Mouse (Mus musculus) neural tube, embryonic 14.5 days (tissue): ENCODE measurements around the gene Wdr86. TPM values are rescaled to one million over a fixed set of nuclear protein-coding genes. Genes with fewer than 3 reads are reported as not detected.
"Not testable (repeated sequence)": the region's sequence is repeated elsewhere in the genome, so short reads cannot be mapped to it uniquely, and the experiment has no call there.

Experiments used
- ATAC-seq: fragments of 200-750 bp; cut with Nextera tagmentation; 2 replicates; pipeline ENCODE4 v1.8.0; 2017; ENCODE audit warnings: low read depth, mild to moderate bottlenecking, moderate TSS enrichment, moderate library complexity
- H3K27ac ChIP-seq: fragments of 300-500 bp; sonication (generic); 2 replicates; pipeline ENCODE4 v1.5.1; 2014; ENCODE audit warnings: low read depth, mild to moderate bottlenecking, control low read depth, low read length, moderate library complexity, mixed read lengths
- H3K27me3 ChIP-seq: fragments of 300-500 bp; sonication (generic); 2 replicates; pipeline ENCODE4 v1.6.1; 2014; ENCODE audit warnings: low read length; ENCODE audit not compliant: control insufficient read depth, insufficient read depth
- H3K36me3 ChIP-seq: fragments of 300-500 bp; sonication (generic); 2 replicates; pipeline ENCODE4 v1.6.1; 2014; ENCODE audit warnings: low read length, mixed read lengths; ENCODE audit not compliant: control insufficient read depth, insufficient read depth
- H3K4me1 ChIP-seq: fragments of 300-500 bp; sonication (generic); 2 replicates; pipeline ENCODE4 v1.6.1; 2014; ENCODE audit warnings: low read length; ENCODE audit not compliant: control insufficient read depth, insufficient read depth
- H3K4me2 ChIP-seq: fragments of 300-500 bp; sonication (generic); 2 replicates; pipeline ENCODE4 v1.6.1; 2014; ENCODE audit warnings: mild to moderate bottlenecking, low read depth, low read length, control low read depth
- H3K4me3 ChIP-seq: fragments of 300-500 bp; sonication (generic); 2 replicates; pipeline ENCODE4 v1.5.1; 2014; ENCODE audit warnings: low read depth, low read length, control low read depth, mixed read lengths
- H3K9ac ChIP-seq: fragments of 300-500 bp; sonication (generic); replicated peaks from 2 replicates; pipeline ENCODE4 v1.6.1; 2014; ENCODE audit warnings: low read depth, mild to moderate bottlenecking, control low read depth, low read length, mixed read lengths
- H3K9me3 ChIP-seq: fragments of 300-500 bp; sonication (generic); 2 replicates; pipeline ENCODE4 v1.6.1; 2016; ENCODE audit warnings: low read length; ENCODE audit not compliant: control insufficient read depth
- WGBS: fragments of 180-500 bp; shearing (Covaris S2); extraction: QIAGEN DNeasy Blood & Tissue Kit; methylation state at CpG from one replicate; pipeline ENCODE4 v1.1.7; 2014; 5-methylcytosine and 5-hydroxymethylcytosine counted together
- polyA plus RNA-seq: library from polyadenylated mRNA; unstranded; fragments of >200 nt; fragmentation: Nextera tagmentation; extraction: Ambion mirVana; gene quantifications from 2 replicates; pipeline ENCODE4 v1.2.1, GENCODE M21; 2014

Gene Wdr86
- polyA plus RNA-seq, 1 experiment from 2014 or later, result 1.2 TPM

- H3K9ac ChIP-seq, result no peak overlapping the region
- H3K4me2 ChIP-seq, result no peak overlapping the region
- no peaks in the 10 kb centered on the region for H3K27me3 ChIP-seq
- H3K4me3 ChIP-seq, result no peak overlapping the region
- no peak for ATAC-seq
- peaks cover 76% of the 10 kb centered on the region for H3K36me3 ChIP-seq
- H3K9me3 ChIP-seq, result no peaks in the 10 kb centered on the region
- H3K4me1 ChIP-seq, result no peaks in the 10 kb centered on the region
- no peak overlapping the region for H3K27ac ChIP-seq
- WGBS, result 96% methylated on average over 8 of the region's 8 CpGs
Measured at GRCm38 (mm10) chr5:24704615-24705014, 25.9 kb downstream of the Wdr86 start.

GRCm38 (mm10) chr5:24701271-24701670 is 29.3 kb downstream of the Wdr86 start:
- WGBS, result 86% methylated on average over 3 of the region's 3 CpGs
- no peak for ATAC-seq
- H3K4me3 ChIP-seq, result no peak overlapping the region
- no peak overlapping the region for H3K27ac ChIP-seq
- no peaks in the 10 kb centered on the region for H3K9me3 ChIP-seq
- H3K27me3 ChIP-seq, result no peaks in the 10 kb centered on the region
- H3K9ac ChIP-seq, result no peak overlapping the region
- no peak overlapping the region for H3K4me2 ChIP-seq
- peaks cover 78% of the 10 kb centered on the region for H3K36me3 ChIP-seq
- H3K4me1 ChIP-seq, result no peaks in the 10 kb centered on the region

DNA sequence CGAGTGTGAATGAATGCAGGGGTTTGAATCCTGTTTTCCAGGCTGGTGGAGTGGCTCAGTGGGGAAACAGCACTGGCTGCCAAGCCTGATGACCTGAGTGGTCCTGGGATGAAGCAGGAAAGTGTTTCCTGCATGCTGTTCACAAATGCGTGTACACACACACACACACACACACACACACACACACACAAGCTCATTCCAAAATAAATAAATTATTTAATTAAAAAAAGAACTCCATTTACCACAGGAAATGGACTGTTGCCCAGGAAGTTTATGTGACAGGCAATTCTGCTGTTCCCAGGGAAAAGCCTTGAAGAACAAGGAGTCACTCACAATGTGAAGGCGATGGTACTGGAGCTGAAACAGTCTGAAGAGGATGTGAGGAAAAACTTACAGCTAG is 33.8 kb downstream of the Wdr86 start:
- no peaks in the 10 kb centered on the region for H3K9me3 ChIP-seq
- WGBS, result 83% methylated on average over 3 of the region's 3 CpGs
- H3K36me3 ChIP-seq, result peaks cover 76% of the 10 kb centered on the region
- H3K4me3 ChIP-seq, result no peak overlapping the region
- no peak overlapping the region for H3K9ac ChIP-seq
- H3K4me1 ChIP-seq, result no peaks in the 10 kb centered on the region
- H3K27ac ChIP-seq, result no peak overlapping the region
- no peak overlapping the region for H3K4me2 ChIP-seq
- no peak for ATAC-seq
- H3K27me3 ChIP-seq, result no peaks in the 10 kb centered on the region

DNA sequence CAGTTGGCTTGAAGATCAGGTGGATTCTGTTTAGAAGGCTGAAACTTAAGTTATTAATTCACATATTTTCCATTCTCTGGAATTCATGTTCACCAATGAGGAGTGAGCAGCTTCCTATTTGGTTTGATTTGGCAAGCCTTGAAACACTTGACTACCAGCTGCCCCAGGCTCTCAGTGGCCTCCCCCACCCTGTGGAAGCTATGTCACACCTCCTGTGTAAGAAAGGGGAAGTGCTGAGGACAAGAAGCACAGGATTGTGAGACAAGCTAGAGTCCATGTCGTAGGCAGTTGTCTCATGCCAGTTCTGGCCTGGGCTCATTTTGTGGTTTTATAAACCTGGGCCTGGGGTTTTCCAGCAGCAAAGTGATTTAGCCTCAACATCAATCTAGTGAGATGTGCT is 42.8 kb downstream of the Wdr86 start:
- Histone ChIP-seq H3K27me3 (no peaks in the 10 kb centered on the region), H3K4me1 (peaks cover 12% of the 10 kb centered on the region), H3K4me3 (no peak overlapping the region), H3K36me3 (peaks cover 16% of the 10 kb centered on the region), H3K9ac (no peak overlapping the region), H3K9me3 (no peaks in the 10 kb centered on the region), H3K4me2 (no peak overlapping the region), H3K27ac (no peak overlapping the region)
- ATAC-seq, result no peak
- WGBS, result 81% methylated on average over 1 of the region's 1 CpGs

DNA sequence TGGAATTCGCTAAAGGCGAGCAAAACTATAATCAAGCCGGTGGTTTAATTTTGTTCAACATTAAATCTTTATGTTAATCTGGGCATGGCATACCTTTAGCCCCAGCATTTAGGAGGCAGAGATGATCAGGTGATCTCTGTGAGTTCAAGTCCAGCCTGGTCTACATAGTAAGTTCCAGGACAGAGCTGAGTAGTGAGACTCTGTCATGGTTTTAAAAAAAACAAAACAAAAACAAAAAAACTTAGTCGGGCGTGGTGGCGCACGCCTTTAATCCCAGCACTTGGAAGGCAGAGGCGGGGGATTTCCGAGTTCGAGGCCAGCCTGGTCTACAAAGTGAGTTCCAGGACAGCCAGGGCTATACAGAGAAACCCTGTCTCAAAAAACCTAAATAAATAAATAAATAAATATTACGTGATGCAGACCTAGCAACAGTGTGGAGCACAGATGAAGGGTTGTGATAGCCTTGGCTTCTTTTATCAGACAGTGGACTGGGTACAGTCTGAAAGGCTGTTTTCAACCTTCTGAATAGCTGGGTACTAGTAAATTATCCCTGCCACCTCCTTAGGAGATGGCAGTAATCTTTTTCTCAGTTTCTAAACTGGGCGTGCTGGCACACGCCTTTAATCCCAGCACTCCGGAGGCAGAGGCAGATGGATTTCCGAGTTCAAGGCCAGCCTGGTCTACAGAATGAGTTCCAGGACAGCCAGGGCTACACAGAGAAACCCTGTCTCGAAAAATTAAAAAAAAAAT is 43.7 kb downstream of the Wdr86 start:
- WGBS, result 82% methylated on average over 16 of the region's 16 CpGs
- not testable (repeated sequence) for H3K27ac ChIP-seq, H3K9me3 ChIP-seq, H3K27me3 ChIP-seq, ATAC-seq
- H3K36me3 ChIP-seq, result peaks cover 11% of the 10 kb centered on the region
- H3K4me1 ChIP-seq, result peaks cover 12% of the 10 kb centered on the region
- H3K4me2 ChIP-seq, result peak overlapping the region; percentile 58
- H3K4me3 ChIP-seq, result peak overlapping the region; percentile 71
- peak overlapping the region; percentile 78 for H3K9ac ChIP-seq

DNA sequence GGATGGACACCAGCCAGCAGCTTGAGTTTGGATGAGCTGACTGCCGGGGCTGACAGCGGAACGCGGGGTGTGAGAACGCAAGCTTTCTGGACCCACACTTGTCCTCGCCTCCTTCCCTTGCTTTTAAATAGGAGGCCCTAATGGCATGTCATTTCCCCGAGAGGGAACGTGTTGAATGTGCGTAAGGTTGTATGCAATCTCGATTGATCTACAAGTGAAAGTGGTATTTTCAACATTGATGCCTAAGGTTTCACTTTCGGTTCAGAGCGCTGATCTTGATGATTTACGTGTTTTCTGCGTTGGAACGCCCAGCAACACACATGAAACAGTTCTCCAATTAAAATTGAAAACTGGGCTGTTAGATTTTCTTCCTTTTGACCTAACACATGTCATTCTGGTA is 44.4 kb downstream of the Wdr86 start:
- peaks cover 9% of the 10 kb centered on the region for H3K36me3 ChIP-seq
- peak overlapping the region; percentile 78 for H3K9ac ChIP-seq
- H3K4me1 ChIP-seq, result peaks cover 12% of the 10 kb centered on the region
- WGBS, result under 1% methylated on average over 15 of the region's 15 CpGs
- H3K9me3 ChIP-seq, result no peaks in the 10 kb centered on the region
- H3K4me3 ChIP-seq, result peak overlapping the region; percentile 71
- no peak; the same call in 1 of the 2 replicates for ATAC-seq
- no peaks in the 10 kb centered on the region for H3K27me3 ChIP-seq
- H3K27ac ChIP-seq, result peak overlapping the region; percentile 91
- H3K4me2 ChIP-seq, result peak overlapping the region; percentile 58

GRCm38 (mm10) chr5:24685366-24686093 is 45.0 kb downstream of the Wdr86 start, which contains the start of gene Nub1:
Gene Nub1, plus strand, starts transcription at chr5:24685532.
- peak within 1 kb of the TSS; percentile 91 for H3K27ac ChIP-seq
- peak within 1 kb of the TSS; percentile 58 for H3K4me2 ChIP-seq
- H3K4me3 ChIP-seq, result peak within 1 kb of the TSS; percentile 71
- peaks cover 7% of the 10 kb centered on the region for H3K36me3 ChIP-seq
- WGBS, result under 1% methylated on average over 51 of the region's 53 CpGs
- H3K27me3 ChIP-seq, result no peaks in the 10 kb centered on the region
- peak within 1 kb of the TSS; percentile 78 for H3K9ac ChIP-seq
- peak; percentile 98 for ATAC-seq
- H3K4me1 ChIP-seq, result peaks cover 12% of the 10 kb centered on the region
- H3K9me3 ChIP-seq, result no peaks in the 10 kb centered on the region

DNA sequence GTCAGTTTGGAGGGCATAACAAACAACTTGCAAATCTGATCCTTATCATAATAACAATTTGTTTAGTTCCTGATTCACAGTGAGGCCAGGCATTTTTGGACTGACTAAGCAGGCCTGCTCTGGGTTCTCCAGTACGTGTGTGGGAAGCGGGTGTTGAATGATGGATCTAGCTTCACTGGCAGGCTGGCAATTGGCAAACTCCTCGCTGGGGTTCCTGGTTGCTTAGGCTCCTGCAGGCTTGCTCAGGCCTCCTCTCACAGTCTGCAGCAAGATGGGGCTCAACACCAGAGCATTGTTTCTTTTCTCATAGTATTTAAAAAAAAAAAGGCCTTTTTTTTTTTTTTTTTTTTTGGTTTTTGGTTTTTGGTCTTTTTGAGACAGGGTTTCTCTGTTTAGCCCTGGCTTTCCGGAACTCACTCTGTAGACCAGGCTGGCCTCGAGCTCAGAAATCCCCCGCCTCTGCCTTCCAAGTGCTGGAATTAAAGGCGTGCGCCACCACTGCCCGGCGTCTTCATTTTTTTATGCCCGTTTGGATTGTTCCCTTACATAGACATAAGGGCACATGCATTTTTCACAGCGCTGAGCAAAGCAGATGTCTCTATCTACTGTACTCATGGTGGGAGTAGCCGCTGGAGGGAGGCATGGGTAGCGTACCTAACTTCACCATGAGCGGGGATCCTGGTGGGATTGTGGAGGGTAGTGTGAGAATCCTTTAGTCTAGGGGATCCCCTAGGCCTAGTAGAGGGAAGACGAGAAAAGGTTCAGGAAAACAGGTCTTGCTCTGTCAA is 45.8 kb downstream of the Wdr86 start:
- Histone ChIP-seq H3K36me3 (peaks cover 3% of the 10 kb centered on the region), H3K4me2 (peak overlapping the region; percentile 58), H3K9ac (peak overlapping the region; percentile 25; the same call in 1 of the 2 replicates), H3K27me3 (no peaks in the 10 kb centered on the region), H3K9me3 (no peaks in the 10 kb centered on the region), H3K27ac (peak overlapping the region; percentile 91), H3K4me3 (peak overlapping the region; percentile 71), H3K4me1 (peaks cover 12% of the 10 kb centered on the region)
- 26% methylated on average over 16 of the region's 16 CpGs for WGBS
- ATAC-seq, result peak; percentile 49
